Mouse (Mus musculus): ENCODE measurements around the gene Celsr1. TPM values are rescaled to one million over a fixed set of nuclear protein-coding genes. Genes with fewer than 3 reads are reported as not detected.

The Celsr1 gene
- polyA plus RNA-seq, 1 experiment from 2014 or later, result 2.7 TPM

DNA sequence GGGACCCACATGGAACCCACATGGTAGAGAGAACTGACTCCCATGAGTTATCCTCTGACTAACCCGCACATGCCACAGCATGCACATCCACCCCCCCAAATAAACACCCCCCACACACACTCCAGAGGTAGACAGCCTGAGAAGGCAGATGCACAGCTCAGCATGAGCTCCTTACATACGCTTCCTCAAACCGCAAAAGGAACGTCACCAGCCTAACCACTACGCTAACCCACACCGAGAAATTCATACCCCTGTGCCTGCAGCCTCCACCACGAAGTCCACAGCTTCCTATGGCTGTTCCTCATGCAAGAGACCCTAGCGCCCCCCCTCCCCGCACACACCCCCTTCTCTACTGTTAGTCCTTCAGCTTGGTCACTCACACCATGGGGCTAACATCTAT, 11.6 kb downstream of the Celsr1 start:
- Histone ChIP-seq H3K27ac (no peak overlapping the region), H3K36me3 (no peaks in the 10 kb centered on the region), H3K4me3 (replicated peaks) (no peak overlapping the region), H3K4me2 (replicated peaks) (no peak overlapping the region), H3K9me3 (no peaks in the 10 kb centered on the region), H3K27me3 (no peaks in the 10 kb centered on the region), H3K9ac (replicated peaks) (no peak overlapping the region), H3K4me1 (replicated peaks) (peaks cover 11% of the 10 kb centered on the region; the same call in 1 of the 2 replicates)
- ATAC-seq, result no peak
- WGBS, result 84% methylated on average over 9 of the region's 9 CpGs

DNA sequence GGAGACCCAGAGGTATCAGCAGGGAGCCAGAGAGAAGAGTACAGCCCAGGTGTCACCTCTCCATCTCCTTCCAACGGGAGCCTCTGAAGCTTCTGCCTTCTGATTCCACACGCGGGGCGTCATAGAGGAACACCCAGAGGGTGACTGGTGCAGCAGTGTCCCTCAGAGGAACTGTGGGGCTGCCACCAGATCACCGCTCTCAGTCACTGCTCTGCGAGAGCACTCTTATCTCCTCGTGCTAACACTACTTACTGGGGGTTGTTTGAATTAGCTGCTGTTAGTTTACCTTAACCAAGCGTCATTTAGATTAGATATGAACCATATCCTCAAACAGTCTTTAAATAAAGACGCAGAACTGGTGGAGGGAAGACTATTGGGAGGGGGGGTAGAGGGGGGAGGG, 12.3 kb downstream of the Celsr1 start:
- Histone ChIP-seq H3K27me3 (no peaks in the 10 kb centered on the region), H3K36me3 (no peaks in the 10 kb centered on the region), H3K9me3 (no peaks in the 10 kb centered on the region), H3K4me3 (replicated peaks) (no peak overlapping the region), H3K27ac (no peak overlapping the region), H3K9ac (replicated peaks) (no peak overlapping the region), H3K4me1 (replicated peaks) (peaks cover 11% of the 10 kb centered on the region; the same call in 1 of the 2 replicates), H3K4me2 (replicated peaks) (no peak overlapping the region)
- no peak for ATAC-seq
- 83% methylated on average over 9 of the region's 9 CpGs for WGBS

GRCm38 (mm10) chr15:86020008-86020407, 13.6 kb downstream of the Celsr1 start:
- no peaks in the 10 kb centered on the region for H3K36me3 ChIP-seq
- no peaks in the 10 kb centered on the region for H3K9me3 ChIP-seq
- no peak overlapping the region for H3K4me2 ChIP-seq (replicated peaks)
- H3K27me3 ChIP-seq, result no peaks in the 10 kb centered on the region
- no peak overlapping the region for H3K9ac ChIP-seq (replicated peaks)
- no peak overlapping the region for H3K27ac ChIP-seq
- WGBS, result 81% methylated on average over 8 of the region's 8 CpGs
- H3K4me3 ChIP-seq (replicated peaks), result no peak overlapping the region
- peaks cover 6% of the 10 kb centered on the region; the same call in 1 of the 2 replicates for H3K4me1 ChIP-seq (replicated peaks)
- ATAC-seq, result no peak

DNA sequence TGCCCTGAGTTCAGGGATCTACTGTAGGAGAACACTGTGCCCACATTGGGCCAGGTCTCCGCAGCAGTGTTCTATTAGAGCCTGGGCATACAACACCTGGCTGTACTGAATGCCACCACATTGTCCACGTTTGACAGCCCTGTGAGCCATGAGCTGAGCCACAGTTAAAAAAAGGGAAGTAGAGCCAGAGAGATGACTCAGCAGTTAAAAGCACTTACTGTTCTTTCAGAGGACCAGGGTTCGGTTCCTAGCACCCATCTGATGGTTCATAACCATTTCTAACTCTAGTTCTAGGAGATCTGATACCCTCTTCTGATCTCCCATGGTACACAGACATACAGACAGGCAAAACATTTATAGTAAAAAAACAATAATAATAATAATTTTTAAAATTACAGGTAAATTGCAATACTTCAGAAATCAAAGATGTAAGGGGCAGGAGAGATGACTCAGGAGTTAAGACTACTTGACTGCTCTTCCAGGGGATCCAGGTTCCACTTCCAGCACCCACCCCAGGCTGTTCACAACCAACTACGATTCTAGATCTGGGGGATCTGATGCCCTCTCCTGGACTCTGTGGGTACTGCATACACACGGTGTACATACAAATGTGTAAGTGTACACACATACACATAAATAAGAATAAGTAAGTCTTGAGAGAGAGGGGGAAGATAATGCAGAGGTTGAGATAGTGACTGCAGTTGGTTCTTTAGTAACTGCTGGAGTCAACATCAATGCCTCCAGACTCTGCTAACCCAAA, 14.6 kb downstream of the Celsr1 start:
- 95% methylated on average over 5 of the region's 5 CpGs for WGBS
- H3K27me3 ChIP-seq, result no peaks in the 10 kb centered on the region
- no peak overlapping the region for H3K4me2 ChIP-seq (replicated peaks)
- H3K4me1 ChIP-seq (replicated peaks), result peaks cover 10% of the 10 kb centered on the region
- H3K27ac ChIP-seq, result no peak overlapping the region
- no peak overlapping the region for H3K9ac ChIP-seq (replicated peaks)
- H3K4me3 ChIP-seq (replicated peaks), result no peak overlapping the region
- ATAC-seq, result no peak
- no peaks in the 10 kb centered on the region for H3K36me3 ChIP-seq
- H3K9me3 ChIP-seq, result no peaks in the 10 kb centered on the region

- Histone ChIP-seq H3K36me3 (no peaks in the 10 kb centered on the region), H3K4me2 (replicated peaks) (no peak overlapping the region), H3K27me3 (no peaks in the 10 kb centered on the region), H3K9me3 (no peaks in the 10 kb centered on the region), H3K4me3 (replicated peaks) (no peak overlapping the region), H3K27ac (no peak overlapping the region), H3K4me1 (replicated peaks) (peaks cover 26% of the 10 kb centered on the region), H3K9ac (replicated peaks) (no peak overlapping the region)
- no peak for ATAC-seq
- WGBS, result 96% methylated on average over 6 of the region's 6 CpGs
Measured at GRCm38 (mm10) chr15:86017336-86017735, 16.2 kb downstream of the Celsr1 start.

GRCm38 (mm10) chr15:86015860-86016541, 17.6 kb downstream of the Celsr1 start:
- H3K9ac ChIP-seq (replicated peaks), result no peak overlapping the region
- peaks cover 26% of the 10 kb centered on the region for H3K4me1 ChIP-seq (replicated peaks)
- no peak for ATAC-seq
- H3K9me3 ChIP-seq, result no peaks in the 10 kb centered on the region
- H3K36me3 ChIP-seq, result no peaks in the 10 kb centered on the region
- no peak overlapping the region for H3K27ac ChIP-seq
- no peak overlapping the region for H3K4me2 ChIP-seq (replicated peaks)
- WGBS, result 71% methylated on average over 13 of the region's 13 CpGs
- no peaks in the 10 kb centered on the region for H3K27me3 ChIP-seq
- no peak overlapping the region for H3K4me3 ChIP-seq (replicated peaks)

GRCm38 (mm10) chr15:86015026-86015425, 18.6 kb downstream of the Celsr1 start:
- peaks cover 22% of the 10 kb centered on the region for H3K4me1 ChIP-seq (replicated peaks)
- no peak overlapping the region for H3K4me3 ChIP-seq (replicated peaks)
- no peak overlapping the region for H3K9ac ChIP-seq (replicated peaks)
- H3K36me3 ChIP-seq, result no peaks in the 10 kb centered on the region
- 87% methylated on average over 7 of the region's 7 CpGs for WGBS
- no peaks in the 10 kb centered on the region for H3K27me3 ChIP-seq
- ATAC-seq, result no peak
- no peak overlapping the region for H3K27ac ChIP-seq
- no peak overlapping the region for H3K4me2 ChIP-seq (replicated peaks)
- no peaks in the 10 kb centered on the region for H3K9me3 ChIP-seq

GRCm38 (mm10) chr15:86013656-86014055, 19.9 kb downstream of the Celsr1 start:
- Histone ChIP-seq H3K27me3 (no peaks in the 10 kb centered on the region), H3K27ac (no peak overlapping the region), H3K9me3 (no peaks in the 10 kb centered on the region), H3K4me3 (replicated peaks) (no peak overlapping the region), H3K4me2 (replicated peaks) (no peak overlapping the region), H3K4me1 (replicated peaks) (peaks cover 20% of the 10 kb centered on the region), H3K36me3 (no peaks in the 10 kb centered on the region), H3K9ac (replicated peaks) (no peak overlapping the region)
- peak; percentile 51; the same call in 1 of the 2 replicates for ATAC-seq
- WGBS, result 15% methylated on average over 10 of the region's 10 CpGs

GRCm38 (mm10) chr15:86013130-86013529, 20.4 kb downstream of the Celsr1 start:
- H3K27ac ChIP-seq, result no peak overlapping the region
- 0 out of 2 replicates have a peak, but pooled peaks cover 2% of the 10 kb centered on the region for H3K27me3 ChIP-seq
- WGBS, result 8% methylated on average over 2 of the region's 2 CpGs
- no peaks in the 10 kb centered on the region for H3K36me3 ChIP-seq
- H3K9me3 ChIP-seq, result no peaks in the 10 kb centered on the region
- H3K4me2 ChIP-seq (replicated peaks), result no peak overlapping the region; the same call in 1 of the 2 replicates
- peak; percentile 41; the same call in 1 of the 2 replicates for ATAC-seq
- no peak overlapping the region for H3K4me3 ChIP-seq (replicated peaks)
- H3K4me1 ChIP-seq (replicated peaks), result peaks cover 20% of the 10 kb centered on the region
- no peak overlapping the region for H3K9ac ChIP-seq (replicated peaks)

- Histone ChIP-seq H3K4me2 (replicated peaks) (no peak overlapping the region), H3K27ac (no peak overlapping the region), H3K4me3 (replicated peaks) (no peak overlapping the region), H3K9me3 (no peaks in the 10 kb centered on the region), H3K27me3 (peaks cover 20% of the 10 kb centered on the region), H3K36me3 (no peaks in the 10 kb centered on the region), H3K9ac (replicated peaks) (no peak overlapping the region), H3K4me1 (replicated peaks) (peaks cover 34% of the 10 kb centered on the region)
- ATAC-seq, result no peak
- WGBS, result 18% methylated on average over 6 of the region's 6 CpGs
Measured at GRCm38 (mm10) chr15:86007690-86008121, 25.9 kb downstream of the Celsr1 start.

- Histone ChIP-seq H3K4me3 (replicated peaks) (no peak overlapping the region), H3K9ac (replicated peaks) (peak overlapping the region; percentile 33; the same call in 1 of the 2 replicates), H3K4me1 (replicated peaks) (peaks cover 45% of the 10 kb centered on the region), H3K36me3 (no peaks in the 10 kb centered on the region), H3K9me3 (no peaks in the 10 kb centered on the region), H3K4me2 (replicated peaks) (peak overlapping the region; percentile 29), H3K27me3 (peaks cover 22% of the 10 kb centered on the region), H3K27ac (peak overlapping the region; percentile 86)
- 8% methylated on average over 11 of the region's 11 CpGs for WGBS
- peak; percentile 70 for ATAC-seq
Measured at GRCm38 (mm10) chr15:86005691-86006525, 27.7 kb downstream of the Celsr1 start.

DNA sequence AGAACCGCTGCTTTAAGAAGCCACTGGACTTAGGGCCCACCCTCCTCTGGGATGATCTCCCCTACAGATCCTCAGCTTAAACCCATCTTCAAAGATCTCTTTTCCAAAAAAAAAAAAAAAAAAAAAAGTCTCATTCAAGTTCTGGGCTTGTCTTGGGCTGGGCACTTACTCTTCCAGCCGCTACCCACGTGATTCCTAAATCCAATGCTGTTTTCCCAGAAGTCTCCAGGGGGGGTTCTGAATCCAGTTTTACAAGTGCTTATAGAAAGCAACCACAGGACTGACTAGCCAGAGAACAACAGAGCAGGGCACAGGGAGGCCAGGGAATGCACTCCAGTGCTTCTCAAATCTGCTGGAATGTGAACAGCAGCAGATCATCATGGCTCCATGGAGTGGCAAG, 29.5 kb downstream of the Celsr1 start:
- H3K4me2 ChIP-seq (replicated peaks), result no peak overlapping the region
- H3K36me3 ChIP-seq, result no peaks in the 10 kb centered on the region
- no peak overlapping the region for H3K9ac ChIP-seq (replicated peaks)
- WGBS, result 63% methylated on average over 3 of the region's 3 CpGs
- H3K4me3 ChIP-seq (replicated peaks), result no peak overlapping the region
- H3K4me1 ChIP-seq (replicated peaks), result peaks cover 57% of the 10 kb centered on the region
- no peak for ATAC-seq
- peaks cover 22% of the 10 kb centered on the region for H3K27me3 ChIP-seq
- H3K27ac ChIP-seq, result no peak overlapping the region
- H3K9me3 ChIP-seq, result no peaks in the 10 kb centered on the region

Measured in midbrain, embryonic 13.5 days (tissue).